Mouse (Mus musculus) CH12.LX (cell line): Measurements from ENCODE around the gene Gm20388. TPM values are rescaled to one million over a fixed set of nuclear protein-coding genes. Genes with fewer than 3 reads are reported as not detected.

Experiments used
- DNase-seq: peaks from one replicate; pipeline ENCODE4 v3.0.0-alpha.2; 2013; ENCODE audit errors: extremely low read depth
- H3K27ac ChIP-seq: 2 replicates; pipeline ENCODE4 v1.5.1; 2012; ENCODE audit warnings: low read depth, mild to moderate bottlenecking, control low read depth, moderate library complexity; ENCODE audit not compliant: insufficient read depth
- H3K27me3 ChIP-seq: replicated peaks from 2 replicates; pipeline ENCODE3; 2012; ENCODE audit warnings: inconsistent platforms
- H3K36me3 ChIP-seq, 2 experiments: replicated peaks in 1 of 2; 2 replicates each; pipeline versions ENCODE3 to v1.6.1; 2012; ENCODE audit warnings: inconsistent platforms in 1 of 2, low read length in 1 of 2, mild to moderate bottlenecking in 1 of 2, mixed read lengths in 1 of 2, moderate library complexity in 1 of 2; ENCODE audit not compliant: control insufficient read depth in 1 of 2, insufficient read depth in 1 of 2
- H3K4me1 ChIP-seq, 2 experiments: 2 replicates each; pipeline ENCODE4 v1.6.1; 2012; ENCODE audit warnings: inconsistent platforms in 1 of 2, moderate library complexity in 1 of 2; ENCODE audit not compliant: insufficient read depth in 2 of 2, control insufficient read depth in 1 of 2
- H3K4me2 ChIP-seq: 2 replicates; pipeline ENCODE4 v1.6.1; 2012; ENCODE audit warnings: low read depth, mild to moderate bottlenecking, control low read depth; ENCODE audit not compliant: poor library complexity, insufficient read depth, severe bottlenecking
- H3K4me3 ChIP-seq, 3 experiments: fragments of 150-350 bp in 1 of 3; sonication (generic) in 1 of 3; replicated peaks in 1 of 3; 2 replicates each; pipeline versions ENCODE3 to v1.5.1; 2011 to 2012; ENCODE audit warnings: low read depth in 2 of 3, low read length in 2 of 3, mild to moderate bottlenecking in 2 of 3, moderate library complexity in 2 of 3, control low read depth in 1 of 3, improper control_type of control experiment in 1 of 3, inconsistent platforms in 1 of 3, mixed read lengths in 1 of 3; ENCODE audit not compliant: poor library complexity in 1 of 3
- H3K79me2 ChIP-seq: replicated peaks from 2 replicates; pipeline ENCODE4 v1.6.1; 2012; ENCODE audit warnings: mild to moderate bottlenecking, moderate library complexity; ENCODE audit not compliant: control insufficient read depth, poor library complexity, insufficient read depth, severe bottlenecking; ENCODE audit errors: extremely low read depth
- H3K9ac ChIP-seq: 2 replicates; pipeline ENCODE4 v1.6.1; 2012; ENCODE audit warnings: low read depth, mild to moderate bottlenecking, control low read depth, moderate library complexity; ENCODE audit not compliant: insufficient read depth
- H3K9me3 ChIP-seq: replicated peaks from 2 replicates; pipeline ENCODE3; 2012; ENCODE audit warnings: low read length, inconsistent platforms, mixed read lengths
- BHLHE40 ChIP-seq: IDR thresholded peaks from 2 replicates; pipeline ENCODE4 v1.6.1; 2011; ENCODE audit warnings: mild to moderate bottlenecking, low read depth, low read length, improper control_type of control experiment
- CHD2 ChIP-seq: IDR thresholded peaks from 2 replicates; pipeline ENCODE4 v1.6.1; 2011; ENCODE audit warnings: low read length, improper control_type of control experiment
- ELF1 ChIP-seq: IDR thresholded peaks from 2 replicates; pipeline ENCODE4 v1.6.1; 2014; ENCODE audit warnings: low read depth, mild to moderate bottlenecking, inconsistent platforms, low read length, improper control_type of control experiment
- GABPA ChIP-seq: IDR thresholded peaks from 2 replicates; pipeline ENCODE4 v1.6.1; 2012; ENCODE audit warnings: low read depth, low read length, improper control_type of control experiment, inconsistent platforms; ENCODE audit not compliant: insufficient replicate concordance
- HCFC1 ChIP-seq: IDR thresholded peaks from 2 replicates; pipeline ENCODE4 v1.6.1; 2012; ENCODE audit warnings: low read depth, mild to moderate bottlenecking, inconsistent platforms, low read length, improper control_type of control experiment
- IRF4 ChIP-seq: IDR thresholded peaks from 2 replicates; pipeline ENCODE4 v1.6.1; 2014; ENCODE audit warnings: low read depth, mild to moderate bottlenecking, inconsistent platforms, low read length, improper control_type of control experiment
- KAT2A ChIP-seq: IDR thresholded peaks from 2 replicates; pipeline ENCODE4 v1.6.1; 2012; ENCODE audit warnings: low read length, improper control_type of control experiment, inconsistent platforms; ENCODE audit not compliant: insufficient replicate concordance
- MAFK ChIP-seq: IDR thresholded peaks from 2 replicates; pipeline ENCODE4 v1.6.1; 2011; ENCODE audit warnings: low read length, improper control_type of control experiment; ENCODE audit not compliant: insufficient replicate concordance
- MAZ ChIP-seq: IDR thresholded peaks from 2 replicates; pipeline ENCODE4 v1.6.1; 2012; ENCODE audit warnings: low read depth, mild to moderate bottlenecking, inconsistent platforms, low read length, improper control_type of control experiment, moderate library complexity
- MEF2A ChIP-seq: IDR thresholded peaks from 2 replicates; pipeline ENCODE4 v1.6.1; 2014; ENCODE audit warnings: low read depth, mild to moderate bottlenecking, inconsistent platforms, low read length, improper control_type of control experiment, borderline replicate concordance
- MXI1 ChIP-seq: IDR thresholded peaks from 2 replicates; pipeline ENCODE4 v1.6.1; 2011; ENCODE audit warnings: mild to moderate bottlenecking, low read depth, low read length, improper control_type of control experiment
- MYC ChIP-seq: IDR thresholded peaks from 2 replicates; pipeline ENCODE4 v1.6.1; 2011; ENCODE audit warnings: low read depth, mild to moderate bottlenecking, improper control_type of control experiment, low read length
- NRF1 ChIP-seq: IDR thresholded peaks from 2 replicates; pipeline ENCODE4 v1.6.1; 2014; ENCODE audit warnings: low read depth, mild to moderate bottlenecking, inconsistent platforms, low read length, improper control_type of control experiment, moderate library complexity
- POLR2A ChIP-seq: IDR thresholded peaks from 2 replicates; pipeline ENCODE4 v1.6.1; 2011; ENCODE audit warnings: low read depth, mild to moderate bottlenecking, improper control_type of control experiment, low read length
- POLR2AphosphoS2 ChIP-seq: IDR thresholded peaks from 2 replicates; pipeline ENCODE4 v1.6.1; 2011; ENCODE audit warnings: low read depth, low read length, improper control_type of control experiment
- RAD21 ChIP-seq: IDR thresholded peaks from 2 replicates; pipeline ENCODE4 v1.6.1; 2011; ENCODE audit warnings: low read depth, mild to moderate bottlenecking, low read length, improper control_type of control experiment, moderate library complexity
- SIN3A ChIP-seq: IDR thresholded peaks from 2 replicates; pipeline ENCODE4 v1.6.1; 2012; ENCODE audit warnings: low read length, improper control_type of control experiment, inconsistent platforms
- SMC3 ChIP-seq: IDR thresholded peaks from 2 replicates; pipeline ENCODE4 v1.6.1; 2011; ENCODE audit warnings: low read depth, low read length, improper control_type of control experiment
- TBP ChIP-seq: conservative IDR thresholded peaks from 2 replicates; pipeline ENCODE4 v1.6.1; 2011; ENCODE audit warnings: low read depth, low read length, improper control_type of control experiment
- TCF12 ChIP-seq: IDR thresholded peaks from 2 replicates; pipeline ENCODE4 v1.6.1; 2014; ENCODE audit warnings: low read depth, mild to moderate bottlenecking, inconsistent platforms, low read length, improper control_type of control experiment
- UBTF ChIP-seq: IDR thresholded peaks from 2 replicates; pipeline ENCODE4 v1.6.1; 2012; ENCODE audit warnings: low read depth, mild to moderate bottlenecking, inconsistent platforms, low read length, improper control_type of control experiment, moderate library complexity
- USF2 ChIP-seq: conservative IDR thresholded peaks from 2 replicates; pipeline ENCODE4 v1.6.1; 2011; ENCODE audit warnings: low read depth, low read length, improper control_type of control experiment
- dilution Hi-C: fragments of 300-500 bp; cut with MboI; formaldehyde crosslinking; loops from 2 replicates; pipeline ENCODE4 v1.14.3; 2020; ENCODE audit warnings: low sequenced_read_pairs; ENCODE audit not compliant: extremely low pct_unique_long_range_greater_than_20kb, extremely low pct_ligation_motif_present
- in situ Hi-C: fragments of 300-500 bp; cut with MboI; formaldehyde crosslinking; loops from 3 replicates; pipeline ENCODE4 v1.14.3; 2019; ENCODE audit warnings: low sequenced_read_pairs, low pct_ligation_motif_present, low pct_unique_long_range_greater_than_20kb, mixed read lengths
- polyA plus RNA-seq: library from polyadenylated mRNA; unstranded; fragments of >175 nt; gene quantifications from 2 replicates; pipeline ENCODE4 v1.2.1, GENCODE M21; 2012; ENCODE audit warnings: low read depth; ENCODE audit not compliant: insufficient read length
- total RNA-seq, 2 experiments: library from RNA; depleted of rRNA; stranded (reverse); fragments of 300-350 nt in 1 of 2; fragments of >200 nt in 1 of 2; gene quantifications; 2 replicates each; pipeline ENCODE4 v1.2.3; 2012 to 2014

Gene Gm20388
- total and polyA plus RNA-seq, 3 experiments, result 14.8 to 26.3 (median 22.2) TPM

- H3K36me3 ChIP-seq, result no peaks in the 10 kb centered on the region
- peaks cover 65% of the 10 kb centered on the region for H3K27me3 ChIP-seq
- no peak overlapping the region for H3K9ac ChIP-seq
- H3K4me1 ChIP-seq, result no peaks in the 10 kb centered on the region
- H3K79me2 ChIP-seq, result no peaks in the 10 kb centered on the region
- TF ChIP-seq KAT2A (no peak), GABPA (no peak), TBP (no peak), MYC (no peak), BHLHE40 (no peak), HCFC1 (no peak), ELF1 (no peak)
- no peak overlapping the region for H3K4me2 ChIP-seq
- no peak for DNase-seq
- in situ Hi-C loops (no loop called here), dilution Hi-C loops (no loop called here)
- H3K27ac ChIP-seq, result no peak overlapping the region
- peaks cover 13% of the 10 kb centered on the region for H3K9me3 ChIP-seq
- H3K4me3 ChIP-seq, result no peak overlapping the region
Observed at GRCm38 (mm10) chr8:120057078-120057477, 146.4 kb downstream of the Gm20388 start.

- dilution Hi-C loops (no loop called here), in situ Hi-C loops (no loop called here)
- Histone ChIP-seq H3K4me3 (no peak overlapping the region), H3K79me2 (no peaks in the 10 kb centered on the region), H3K27ac (no peak overlapping the region), H3K9me3 (peaks cover 3% of the 10 kb centered on the region), H3K4me1 (no peaks in the 10 kb centered on the region), H3K9ac (no peak overlapping the region), H3K36me3 (no peaks in the 10 kb centered on the region), H3K27me3 (peaks cover 82% of the 10 kb centered on the region), H3K4me2 (no peak overlapping the region)
- no peak for TF ChIP-seq ELF1
- no peak for DNase-seq
Observed at GRCm38 (mm10) chr8:120062742-120063141, 152.1 kb downstream of the Gm20388 start.

GRCm38 (mm10) chr8:120063326-120063725 lies 152.7 kb downstream of the Gm20388 start:
- no peak for DNase-seq

More at GRCm38 (mm10) chr8:120063326-120063725, 152.7 kb downstream of the Gm20388 start:
- dilution Hi-C loops (no loop called here), in situ Hi-C loops (no loop called here)
- no peak overlapping the region for H3K27ac ChIP-seq
- H3K4me1 ChIP-seq, result no peaks in the 10 kb centered on the region
- H3K9ac ChIP-seq, result no peak overlapping the region
- no peak overlapping the region for H3K4me2 ChIP-seq
- no peak overlapping the region for H3K4me3 ChIP-seq
- no peaks in the 10 kb centered on the region for H3K79me2 ChIP-seq
- peaks cover 3% of the 10 kb centered on the region for H3K9me3 ChIP-seq
- H3K36me3 ChIP-seq, result no peaks in the 10 kb centered on the region
- H3K27me3 ChIP-seq, result peaks cover 82% of the 10 kb centered on the region
- TF ChIP-seq IRF4 (no peak), NRF1 (no peak), RAD21 (no peak), MEF2A (no peak), MAZ (no peak), MXI1 (no peak), TCF12 (no peak), POLR2AphosphoS2 (no peak), SMC3 (no peak), UBTF (no peak), SIN3A (no peak), MAFK (no peak), CHD2 (no peak), USF2 (no peak), KAT2A (no peak), POLR2A (no peak)
